Mouse (Mus musculus): ENCODE results near the gene Olfr93. TPM values are rescaled to one million over a fixed set of nuclear protein-coding genes. Genes with fewer than 3 reads are reported as not detected.
"Not testable (repeated sequence)": the region's sequence is repeated elsewhere in the genome, so short reads cannot be mapped to it uniquely, and the experiment has no call there.

The Olfr93 gene
- not detected for total RNA-seq (2021)

DNA sequence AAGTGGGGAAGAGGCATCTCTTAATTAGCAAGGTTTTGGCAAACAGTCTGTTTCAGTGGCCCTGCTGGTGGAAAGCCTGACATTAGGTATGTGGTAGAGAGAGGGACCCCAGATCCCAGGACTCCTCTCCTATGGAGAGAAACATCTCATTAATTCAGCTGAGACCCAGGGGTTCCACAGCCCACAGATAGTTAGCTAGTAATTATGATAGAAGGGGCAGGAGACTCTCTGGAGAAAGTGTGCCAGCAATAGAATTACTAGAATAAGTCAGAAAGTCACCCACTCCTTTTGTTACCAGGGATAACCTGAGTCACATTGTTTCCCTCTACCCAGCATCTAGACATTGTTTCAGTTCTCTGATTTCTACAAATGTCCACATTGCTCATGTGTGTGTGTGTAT, at the start of gene Olfr93:
Olfr93 (minus strand) TSS at position 101 of the 400 bp plus-strand sequence.
- no peak for DNase-seq (ENCODE audit: low spot score in 2 of 2)
- intact Hi-C loops (cut with DNase I) = no loop called here

DNA sequence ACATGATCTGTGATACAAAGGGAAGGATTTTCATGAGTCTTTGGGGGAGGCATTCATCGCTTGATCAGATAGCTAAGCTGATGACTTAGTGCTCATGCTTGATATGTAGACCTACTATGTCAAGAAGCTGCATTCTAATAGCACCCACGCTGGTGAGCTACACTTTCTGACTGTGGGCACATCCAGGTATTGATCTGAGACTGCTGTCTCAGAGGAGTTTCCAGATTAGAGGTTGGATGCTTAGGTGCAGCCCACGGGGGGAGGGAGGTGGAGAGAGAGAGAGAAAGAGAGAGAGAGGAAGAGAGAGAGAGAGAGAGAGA, 42.6 kb upstream of the Olfr93 start:
- intact Hi-C loops (cut with DNase I) = loop anchor here (2.0 to 5.0 kb wide), 3 partner anchors 121 to 312 kb away; partner anchors contain the start of gene Trim40
- no peak for DNase-seq (ENCODE audit: low spot score in 2 of 2)

DNA sequence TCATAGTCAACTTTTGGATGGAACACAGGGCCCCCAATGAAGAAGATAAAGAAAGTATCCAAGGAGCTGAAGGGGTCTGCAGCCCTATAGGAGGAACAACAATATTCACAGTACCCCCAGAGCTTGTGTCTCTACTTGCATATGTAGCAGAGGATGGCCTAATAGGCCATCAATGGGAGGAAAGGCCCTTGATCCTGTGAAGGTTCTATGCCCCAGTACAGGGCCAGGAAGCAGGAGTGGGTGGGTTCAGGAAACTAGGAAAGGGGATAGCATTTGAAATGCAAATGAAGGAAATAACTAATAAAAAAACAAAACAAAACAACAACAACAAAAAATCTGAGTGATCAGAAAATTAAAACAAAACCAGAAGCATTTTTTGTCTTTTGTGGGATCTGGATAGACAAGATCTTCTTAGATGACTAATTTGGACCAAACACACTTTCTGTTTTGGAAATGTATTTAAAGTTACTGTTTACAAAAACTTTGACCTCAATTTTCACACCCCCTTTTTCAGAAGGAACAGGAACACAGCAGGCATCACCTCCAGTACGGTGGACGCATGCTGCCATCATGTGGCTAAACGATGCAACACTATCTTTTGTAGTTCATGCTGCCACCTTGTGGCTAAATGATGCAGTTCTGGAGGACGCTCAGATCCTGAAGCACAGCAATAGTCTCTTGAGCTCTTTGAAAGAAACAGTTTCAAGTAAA, 42.1 kb upstream of the Olfr93 start:
- intact Hi-C loops (cut with DNase I) = loop anchor here (2.0 to 5.0 kb wide), 3 partner anchors 121 to 311 kb away; partner anchors contain the start of gene Trim40
- DNase-seq (ENCODE audit: low spot score in 2 of 2) = peak; percentile 77 to 84

DNA sequence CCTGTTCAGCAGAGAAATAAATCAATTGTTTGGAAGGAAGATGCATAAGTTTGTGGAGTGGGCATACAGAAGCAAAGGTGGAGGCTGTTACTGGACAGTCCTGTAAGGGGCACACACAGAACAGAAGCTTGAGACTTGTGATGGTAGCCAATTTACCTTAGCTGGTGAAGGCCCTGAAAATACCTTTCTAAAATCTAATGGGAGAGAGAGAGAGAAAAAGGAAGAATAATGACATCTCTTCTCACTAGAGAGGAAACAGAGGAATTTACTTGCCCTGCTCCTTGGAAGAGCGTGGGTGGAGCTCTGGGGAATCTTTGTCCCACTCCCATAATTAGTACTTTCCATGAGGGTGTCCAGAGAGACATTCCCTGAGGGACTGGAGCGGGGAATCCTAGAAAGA, 39.6 kb upstream of the Olfr93 start, which contains the start of gene Olfr94:
Olfr94 (minus strand) TSS at position 101 of the 400 bp plus-strand sequence.
- no peak for DNase-seq (ENCODE audit: low spot score in 2 of 2)
- intact Hi-C loops (cut with DNase I) = loop anchor here (5.0 kb wide), 2 partner anchors 284 to 309 kb away; partner anchors contain the start of gene Trim40

DNA sequence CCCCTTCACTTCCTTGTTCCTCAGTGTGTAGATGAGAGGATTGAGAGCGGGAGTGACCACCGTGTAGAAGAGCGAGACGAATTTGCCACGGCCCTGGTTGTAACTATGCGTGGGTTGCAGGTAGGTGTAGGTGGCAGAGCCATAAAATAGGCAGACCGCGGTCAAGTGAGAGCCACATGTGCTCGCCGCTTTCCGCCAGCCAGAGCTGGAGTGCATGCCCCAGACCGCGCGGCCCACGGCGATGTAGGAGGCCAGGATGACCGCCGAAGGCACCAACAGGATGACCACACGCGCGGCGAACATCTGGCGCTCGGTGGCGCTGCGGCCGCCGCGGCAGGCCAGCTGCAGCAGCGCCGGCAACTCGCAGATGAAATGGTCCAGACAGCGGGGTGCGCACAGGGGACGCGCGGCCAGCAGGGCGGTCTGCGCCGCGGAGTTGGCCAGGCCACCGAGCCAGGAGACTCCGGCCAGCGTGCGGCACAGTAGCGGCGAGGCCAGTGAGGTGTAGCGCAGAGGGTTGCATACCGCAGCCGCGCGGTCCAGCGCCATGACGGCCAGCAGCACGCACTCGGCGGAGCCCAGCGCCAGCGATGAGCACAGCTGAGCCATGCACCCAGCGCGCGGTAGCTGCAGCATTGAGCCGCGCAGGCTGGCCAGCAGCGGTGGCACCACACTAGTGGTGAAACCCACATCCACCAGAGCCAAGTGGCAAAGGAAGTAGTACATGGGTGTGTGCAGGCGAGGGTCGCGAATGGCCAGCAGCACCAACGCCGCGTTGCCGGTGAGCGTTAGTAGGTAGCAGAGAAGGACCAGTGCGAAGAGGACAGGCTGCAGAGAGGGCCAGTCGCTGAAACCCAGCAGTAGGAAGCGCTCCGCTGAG, 35.8 kb upstream of the Olfr93 start:
- intact Hi-C loops (cut with DNase I) = no loop called here
- peak; percentile 47 to 62 for DNase-seq (ENCODE audit: low spot score in 2 of 2)

DNA sequence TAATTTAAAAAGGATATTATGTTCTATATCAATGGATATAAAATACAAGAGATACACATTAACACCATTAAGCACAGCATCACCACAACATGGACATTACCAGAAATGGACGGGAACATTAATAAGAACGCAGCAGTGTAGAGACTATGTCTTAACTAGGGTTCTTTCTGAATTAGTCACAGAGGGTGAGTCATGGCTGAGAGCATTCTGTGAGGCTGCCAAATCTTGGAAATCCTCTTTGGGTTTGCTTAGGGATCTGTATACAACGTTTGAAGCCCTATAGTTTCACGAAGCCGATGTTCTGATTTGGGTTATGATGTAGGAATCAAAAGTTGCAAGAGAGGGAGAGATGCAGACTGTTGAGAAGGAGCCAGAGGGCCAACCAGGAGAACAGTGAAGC, 33.5 kb upstream of the Olfr93 start:
- intact Hi-C loops (cut with DNase I) = no loop called here

DNA sequence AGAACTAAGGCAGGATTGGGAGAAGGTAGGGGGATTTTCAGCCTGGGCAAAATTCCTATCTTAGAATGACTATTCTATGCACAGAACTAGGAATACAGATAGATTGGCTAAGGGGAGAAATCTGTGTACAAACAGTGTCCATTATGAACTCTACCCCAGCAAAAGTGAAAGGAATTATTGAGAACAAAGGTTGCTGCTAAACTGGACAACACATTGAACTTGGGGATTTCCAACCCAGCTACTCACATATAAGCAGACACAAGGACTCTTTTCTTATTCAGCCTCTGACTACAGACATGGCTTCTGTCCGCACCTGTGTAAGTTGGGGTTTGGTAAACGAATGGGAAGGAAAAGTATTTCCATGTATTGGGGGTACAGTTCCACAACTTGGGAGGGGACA, 32.4 kb upstream of the Olfr93 start, which contains the start of gene Ubd:
Ubd (plus strand) TSS at position 237 of the 400 bp plus-strand sequence.
- intact Hi-C loops (cut with DNase I) = no loop called here
- no peak for DNase-seq (ENCODE audit: low spot score in 2 of 2)

More for the DNA sequence above, 33.5 kb upstream of the Olfr93 start:
- DNase-seq (ENCODE audit: low spot score in 2 of 2) = peak in 1 of 2 experiments; percentile 9

DNA sequence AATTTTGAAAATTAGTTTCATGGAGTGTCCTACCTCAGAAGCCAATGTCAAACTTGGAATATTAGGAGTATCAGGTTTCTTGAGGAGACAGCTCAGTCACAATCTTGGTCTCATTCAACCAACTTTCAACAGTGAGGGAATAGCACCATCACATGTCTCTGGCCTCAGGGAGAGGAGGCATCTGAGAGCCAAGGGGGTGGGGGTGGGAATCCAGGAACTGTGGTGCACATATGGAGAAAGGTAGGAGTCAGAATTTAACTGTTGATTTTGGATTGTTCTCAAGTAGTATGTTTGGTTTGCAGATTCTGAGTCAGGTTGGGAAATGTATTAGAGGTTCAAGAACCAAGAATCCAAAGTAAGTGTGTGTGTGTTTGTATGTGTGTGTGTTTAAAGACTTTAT, 31.7 kb upstream of the Olfr93 start:
- intact Hi-C loops (cut with DNase I) = no loop called here
- no peak for DNase-seq (ENCODE audit: low spot score in 2 of 2)

DNA sequence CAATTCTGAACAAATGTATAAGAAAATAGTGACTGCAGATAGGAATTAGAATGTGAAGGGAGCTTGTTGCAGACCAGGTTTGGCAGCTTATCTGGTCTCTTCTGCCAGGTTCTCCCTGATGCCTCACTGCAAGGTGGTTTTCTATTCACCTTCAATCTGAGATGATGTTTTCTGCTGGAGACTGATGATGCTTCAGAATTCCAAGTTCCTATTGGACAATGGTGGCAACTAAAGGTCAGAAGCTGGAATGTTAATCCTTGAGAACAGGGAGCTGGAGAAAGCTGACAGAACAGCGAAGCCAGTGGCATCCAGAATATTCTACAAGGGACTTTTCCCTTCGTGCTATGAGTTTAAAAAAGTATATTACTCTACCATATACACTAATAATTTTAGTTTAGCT, 29.4 kb upstream of the Olfr93 start:
- DNase-seq (ENCODE audit: low spot score in 2 of 2) = no peak
- intact Hi-C loops (cut with DNase I) = no loop called here

DNA sequence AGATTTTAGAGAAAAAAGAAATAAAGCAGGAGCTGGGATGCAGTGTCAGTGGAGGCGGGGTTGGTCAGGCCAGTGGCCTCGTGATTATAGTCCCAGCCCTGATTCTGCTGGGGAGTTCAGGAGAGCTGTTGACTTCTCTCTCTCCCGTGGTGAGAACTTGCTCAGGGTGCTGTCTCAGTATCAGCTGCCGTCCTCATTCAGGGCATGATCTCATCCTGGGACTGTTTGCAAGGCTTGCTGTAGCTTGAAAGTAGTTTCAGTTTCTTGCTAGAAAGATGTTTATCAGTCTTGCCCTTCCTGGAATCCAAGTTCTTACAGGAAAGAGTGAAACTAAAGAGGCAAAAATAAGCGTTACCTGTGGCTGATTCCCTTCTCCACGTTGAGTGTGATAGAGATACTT, 24.2 kb upstream of the Olfr93 start:
- intact Hi-C loops (cut with DNase I) = no loop called here
- DNase-seq (ENCODE audit: low spot score in 2 of 2) = no peak

DNA sequence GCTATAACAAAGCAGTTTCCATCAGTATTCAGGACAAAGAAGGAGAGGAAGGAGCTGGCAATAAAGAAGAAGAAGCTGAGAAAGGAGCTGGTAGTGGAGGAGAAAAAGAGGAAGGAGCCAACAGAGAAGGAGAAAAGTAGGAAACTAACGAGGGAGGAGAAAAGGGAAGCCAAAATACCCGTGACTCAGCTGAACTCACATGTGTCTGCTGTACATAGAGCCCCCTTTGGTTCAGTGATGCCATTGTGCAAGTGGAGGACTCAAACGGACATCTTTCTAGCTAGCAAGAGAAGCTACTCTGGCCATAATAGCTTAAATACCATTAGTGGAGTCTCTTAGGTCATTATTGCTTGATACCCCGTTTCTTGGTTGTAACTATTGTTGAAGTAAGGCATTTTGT, 29.9 kb downstream of the Olfr93 start:
- intact Hi-C loops (cut with DNase I); DNase-seq (ENCODE audit: low spot score in 2 of 2): not testable (repeated sequence)

DNA sequence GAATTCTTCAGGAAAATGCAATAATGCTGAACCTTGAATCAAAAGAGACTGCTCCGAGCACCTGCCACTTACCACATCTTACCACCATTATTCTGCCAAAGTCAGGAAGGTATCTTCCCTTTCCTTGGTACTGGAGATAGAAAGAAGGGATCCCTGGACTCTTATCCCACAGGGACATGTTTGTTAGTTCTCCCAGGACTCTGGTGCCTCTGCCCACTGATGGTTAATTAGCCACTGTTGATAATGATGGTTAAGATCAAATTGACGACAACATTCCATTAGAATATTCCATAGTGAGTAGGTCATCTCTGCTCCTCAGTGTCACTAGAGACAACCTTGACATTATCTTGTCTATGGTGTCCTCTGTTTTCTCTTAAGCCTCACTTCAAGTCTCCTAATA, 41.3 kb downstream of the Olfr93 start, which contains the start of gene Olfr92:
Olfr92 (minus strand) TSS at position 101 of the 400 bp plus-strand sequence.
- intact Hi-C loops (cut with DNase I) = loop anchor here (2.0 kb wide), 1 partner anchor 23 kb away; no protein-coding TSS in a partner anchor
- no peak for DNase-seq (ENCODE audit: low spot score in 2 of 2)

DNA sequence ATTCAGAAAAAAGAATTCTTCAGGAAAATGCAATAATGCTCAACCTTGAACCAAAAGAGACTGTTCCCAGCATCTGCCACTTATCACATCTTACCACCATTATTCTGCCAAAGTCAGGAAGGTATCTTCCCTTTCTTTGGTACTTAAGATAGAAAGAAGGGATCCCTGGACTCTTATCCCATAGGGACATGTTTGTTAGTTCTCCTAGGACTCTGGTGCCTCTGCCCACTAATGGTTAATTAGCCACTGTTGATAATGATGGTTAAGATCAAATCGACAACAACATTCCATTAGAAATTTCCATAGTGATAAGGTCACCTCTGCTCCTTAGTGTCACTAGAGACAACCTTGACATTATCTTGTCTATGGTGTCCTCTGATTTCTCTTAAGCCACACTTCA, 63.1 kb downstream of the Olfr93 start, which contains the start of gene Olfr91:
Olfr91 (minus strand) TSS at position 101 of the 400 bp plus-strand sequence.
- DNase-seq (ENCODE audit: low spot score in 2 of 2) = no peak
- intact Hi-C loops (cut with DNase I) = no loop called here

DNA sequence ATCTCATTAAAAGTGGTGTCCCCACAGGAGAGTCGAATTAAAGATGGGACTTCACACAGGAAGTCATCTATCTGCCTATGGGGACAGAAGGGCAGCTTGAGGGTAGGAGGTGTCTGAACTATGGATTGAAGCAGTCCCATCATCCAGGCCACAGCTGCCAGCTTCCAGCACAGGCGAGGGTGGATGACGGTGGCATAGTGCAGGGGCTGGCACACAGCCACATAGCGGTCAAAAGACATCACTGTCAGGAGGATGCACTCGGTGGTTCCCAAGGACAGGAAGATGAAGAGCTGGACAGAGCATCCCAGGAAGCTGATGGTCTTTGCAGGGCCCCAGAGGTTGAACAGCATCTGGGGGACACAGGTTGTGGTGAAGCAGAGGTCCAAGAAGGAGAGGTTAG, 68.0 kb downstream of the Olfr93 start:
- intact Hi-C loops (cut with DNase I) = no loop called here
- no peak for DNase-seq (ENCODE audit: low spot score in 2 of 2)

DNA sequence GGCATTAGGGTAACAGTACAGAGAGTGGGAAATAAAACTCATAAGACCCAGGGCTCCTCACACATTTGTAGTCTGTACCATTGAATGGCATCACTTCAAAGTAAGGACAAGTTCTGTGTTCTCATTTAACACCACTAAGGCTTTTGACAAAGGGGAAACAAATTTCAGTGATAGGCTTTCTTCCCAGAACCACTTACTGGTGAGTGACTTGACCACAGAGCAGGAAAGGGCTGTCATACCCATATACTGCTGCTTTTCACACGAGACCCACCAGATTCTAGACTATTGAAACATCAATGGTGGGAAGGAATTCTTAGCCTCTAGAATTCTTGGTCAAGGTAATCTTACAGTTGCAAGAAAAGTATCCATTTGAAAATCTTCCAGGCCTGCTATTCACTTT, 69.1 kb downstream of the Olfr93 start:
- intact Hi-C loops (cut with DNase I) = no loop called here
- no peak for DNase-seq (ENCODE audit: low spot score in 2 of 2)

Other genes with a start within 250 kb of the Olfr93 start
- gene Rnf39, start 218.6 kb downstream of the Olfr93 start, total RNA-seq (2021) = 1 to 10 TPM; 7.1 to 9.9 TPM
- 100 to 1,000 TPM; 126 to 130 TPM for gene Ppp1r11, start 209.8 kb downstream of the Olfr93 start, total RNA-seq (2021)
- 10 to 100 TPM; 32.1 to 33.5 TPM for gene Znrd1, start 202.9 kb downstream of the Olfr93 start, total RNA-seq (2021)
- gene Znrd1as, start 202.9 kb downstream of the Olfr93 start, total RNA-seq (2021) = 1 to 10 TPM; 3.6 to 3.8 TPM
- gene 2410137M14Rik, start 180.3 kb downstream of the Olfr93 start, total RNA-seq (2021) = not detected
- 1 to 10 TPM in 1 of 2 experiments, under 1 TPM in 1; 0.69 to 1.2 TPM for gene H2-M5, start 172.0 kb downstream of the Olfr93 start, total RNA-seq (2021)
- 10 to 100 TPM; 11.5 to 20.4 TPM for gene Zfp57, start 160.3 kb downstream of the Olfr93 start, total RNA-seq (2021)
- 10 to 100 TPM; 48.3 to 87.0 TPM for gene Mog, start 138.1 kb downstream of the Olfr93 start, total RNA-seq (2021)
- gene Gabbr1, start 115.5 kb downstream of the Olfr93 start, total RNA-seq (2021) = 100 to 1,000 TPM; 679 to 696 TPM
- gene Olfr90, start 73.0 kb downstream of the Olfr93 start, total RNA-seq (2021) = not detected
- not detected for gene Olfr91, start 63.2 kb downstream of the Olfr93 start, total RNA-seq (2021)
- gene Olfr92, start 41.4 kb downstream of the Olfr93 start, total RNA-seq (2021) = not detected
- gene Ubd, start 32.4 kb upstream of the Olfr93 start, total RNA-seq (2021) = not detected
- not detected for gene Olfr94, start 39.5 kb upstream of the Olfr93 start, total RNA-seq (2021)
- gene Olfr95, start 51.6 kb upstream of the Olfr93 start, total RNA-seq (2021) = not detected
- not detected for gene Olfr96, start 58.7 kb upstream of the Olfr93 start, total RNA-seq (2021)
- gene Olfr97, start 75.8 kb upstream of the Olfr93 start, total RNA-seq (2021) = not detected
- gene Olfr98, start 102.3 kb upstream of the Olfr93 start, total RNA-seq (2021) = not detected
- 1 to 10 TPM; 3.2 to 3.4 TPM for gene H2-M3, start 108.7 kb upstream of the Olfr93 start, total RNA-seq (2021)
- gene Olfr99, start 122.0 kb upstream of the Olfr93 start, total RNA-seq (2021) = not detected
- not detected for gene Olfr101, start 142.8 kb upstream of the Olfr93 start, total RNA-seq (2021)
- gene Olfr102, start 155.6 kb upstream of the Olfr93 start, total RNA-seq (2021) = not detected
- gene Olfr103, start 178.2 kb upstream of the Olfr93 start, total RNA-seq (2021) = not detected
- gene Olfr104-ps, start 198.1 kb upstream of the Olfr93 start, total RNA-seq (2021) = not detected
- gene Olfr105-ps, start 217.5 kb upstream of the Olfr93 start, total RNA-seq (2021) = not detected
- gene Olfr106-ps, start 228.9 kb upstream of the Olfr93 start, total RNA-seq (2021) = not detected
- not detected for gene Olfr107, start 237.7 kb upstream of the Olfr93 start, total RNA-seq (2021)